Mouse (Mus musculus): ENCODE measurements at regions not wholly inside any gene's neighbourhood (a gene's known extent, or its start where the extent isn't known, plus 50 kb on each side); places are given as distances from the start of the nearest gene placed in this dataset.
"Not testable (repeated sequence)": the region's sequence is repeated elsewhere in the genome, so short reads cannot be mapped to it uniquely, and the experiment has no call there.

- H3K4me3 ChIP-seq (ENCODE audit: low read depth, low read length) = no peak overlapping the region
- H3K27me3 ChIP-seq (ENCODE audit: control insufficient read depth, insufficient read depth, low read length) = no peaks in the 10 kb centered on the region
- H3K4me1 ChIP-seq (ENCODE audit: control insufficient read depth, insufficient read depth, insufficient read length, low read length) = no peaks in the 10 kb centered on the region
- no peak overlapping the region for H3K27ac ChIP-seq (ENCODE audit: insufficient read depth, low read depth, low read length)
- 45% methylated on average over 2 of the region's 2 CpGs for WGBS
- TF ChIP-seq CTCF (IDR thresholded peaks at IDR 0.05; ENCODE audit: extremely low read depth, insufficient read length, insufficient replicate concordance, low read depth, low read length) (no peak), POLR2A (IDR thresholded peaks at IDR 0.05; ENCODE audit: low read depth, low read length) (no peak)
- no peaks in the 10 kb centered on the region for H3K36me3 ChIP-seq (ENCODE audit: control insufficient read depth, insufficient read depth, low read length)
Observed at GRCm38 (mm10) chr12:45287759-45288158, 213.2 kb upstream of the Stxbp6 start.

- Histone ChIP-seq H3K27ac (ENCODE audit: insufficient read depth, low read depth, low read length) (no peak overlapping the region), H3K27me3 (ENCODE audit: control insufficient read depth, insufficient read depth, low read length) (no peaks in the 10 kb centered on the region), H3K4me1 (ENCODE audit: control insufficient read depth, insufficient read depth, insufficient read length, low read length) (no peaks in the 10 kb centered on the region), H3K4me3 (ENCODE audit: low read depth, low read length) (no peak overlapping the region), H3K36me3 (ENCODE audit: control insufficient read depth, insufficient read depth, low read length) (no peaks in the 10 kb centered on the region)
- 92% methylated on average over 5 of the region's 5 CpGs for WGBS
- TF ChIP-seq POLR2A (IDR thresholded peaks at IDR 0.05; ENCODE audit: low read depth, low read length) = no peak
- TF ChIP-seq CTCF (IDR thresholded peaks at IDR 0.05; ENCODE audit: extremely low read depth, insufficient read length, insufficient replicate concordance, low read depth, low read length) = no peak
Observed at GRCm38 (mm10) chr12:45256309-45256708, 181.8 kb upstream of the Stxbp6 start.

- TF ChIP-seq POLR2A (IDR thresholded peaks at IDR 0.05; ENCODE audit: low read depth, low read length) (no peak), CTCF (IDR thresholded peaks at IDR 0.05; ENCODE audit: extremely low read depth, insufficient read length, insufficient replicate concordance, low read depth, low read length) (no peak)
- Histone ChIP-seq H3K36me3 (ENCODE audit: control insufficient read depth, insufficient read depth, low read length) (no peaks in the 10 kb centered on the region), H3K27ac (ENCODE audit: insufficient read depth, low read depth, low read length) (no peak overlapping the region), H3K4me1 (ENCODE audit: control insufficient read depth, insufficient read depth, insufficient read length, low read length) (no peaks in the 10 kb centered on the region), H3K27me3 (ENCODE audit: control insufficient read depth, insufficient read depth, low read length) (no peaks in the 10 kb centered on the region; the same call in 1 of the 2 replicates), H3K4me3 (ENCODE audit: low read depth, low read length) (no peak overlapping the region)
- WGBS = 76% methylated on average over 1 of the region's 1 CpGs
Observed at GRCm38 (mm10) chr12:45211131-45211530, 136.6 kb upstream of the Stxbp6 start.

DNA sequence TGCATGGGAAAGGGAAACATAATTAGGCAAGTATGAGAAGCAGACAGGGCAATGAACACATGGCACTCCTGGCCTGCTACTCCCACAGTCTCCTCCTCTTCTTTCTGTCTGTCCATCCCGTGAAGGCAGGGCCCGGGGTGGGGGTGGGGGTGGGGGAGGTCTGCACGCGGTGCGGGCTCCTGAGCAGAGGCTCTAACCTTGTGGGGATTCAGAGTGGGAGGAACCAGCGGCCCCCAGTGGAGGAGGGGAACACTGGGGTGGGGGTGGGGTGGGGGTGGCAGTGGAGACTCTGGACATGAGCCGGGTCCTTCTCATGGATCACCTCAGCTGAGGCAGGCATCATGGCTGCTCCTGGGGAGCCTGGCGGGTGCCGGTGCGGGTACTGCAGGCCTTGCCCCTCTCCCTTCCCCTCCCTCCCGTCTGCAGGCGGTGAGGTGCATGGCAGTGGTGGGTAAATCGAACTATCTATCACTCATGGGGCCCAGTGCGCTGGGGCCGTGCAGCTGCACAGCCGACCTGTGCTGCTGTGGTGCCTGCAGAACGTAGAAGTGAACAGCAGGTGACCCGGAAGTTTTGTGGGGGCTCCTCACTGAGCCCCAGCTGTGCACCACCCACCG, 120.9 kb upstream of the Stxbp6 start:
- H3K36me3 ChIP-seq (ENCODE audit: control insufficient read depth, insufficient read depth, low read length) = no peaks in the 10 kb centered on the region
- 67% methylated on average over 19 of the region's 19 CpGs for WGBS
- H3K4me3 ChIP-seq (ENCODE audit: low read depth, low read length) = no peak overlapping the region
- no peak overlapping the region for H3K27ac ChIP-seq (ENCODE audit: insufficient read depth, low read depth, low read length)
- no peaks in the 10 kb centered on the region for H3K4me1 ChIP-seq (ENCODE audit: control insufficient read depth, insufficient read depth, insufficient read length, low read length)
- TF ChIP-seq POLR2A (IDR thresholded peaks at IDR 0.05; ENCODE audit: low read depth, low read length) = no peak
- no peak for TF ChIP-seq CTCF (IDR thresholded peaks at IDR 0.05; ENCODE audit: extremely low read depth, insufficient read length, insufficient replicate concordance, low read depth, low read length)
- no peaks in the 10 kb centered on the region for H3K27me3 ChIP-seq (ENCODE audit: control insufficient read depth, insufficient read depth, low read length)

- TF ChIP-seq POLR2A (IDR thresholded peaks at IDR 0.05; ENCODE audit: low read depth, low read length) (no peak), CTCF (IDR thresholded peaks at IDR 0.05; ENCODE audit: extremely low read depth, insufficient read length, insufficient replicate concordance, low read depth, low read length) (no peak)
Observed at GRCm38 (mm10) chr12:45187149-45187548, 112.6 kb upstream of the Stxbp6 start.

GRCm38 (mm10) chr12:45184510-45184909, 110.0 kb upstream of the Stxbp6 start:
- Histone ChIP-seq H3K27ac (ENCODE audit: insufficient read depth, low read depth, low read length) (no peak overlapping the region), H3K27me3 (ENCODE audit: control insufficient read depth, insufficient read depth, low read length) (no peaks in the 10 kb centered on the region), H3K36me3 (ENCODE audit: control insufficient read depth, insufficient read depth, low read length) (no peaks in the 10 kb centered on the region), H3K4me1 (ENCODE audit: control insufficient read depth, insufficient read depth, insufficient read length, low read length) (no peaks in the 10 kb centered on the region), H3K4me3 (ENCODE audit: low read depth, low read length) (no peak overlapping the region)
- WGBS = 75% methylated on average over 3 of the region's 3 CpGs
- TF ChIP-seq CTCF (IDR thresholded peaks at IDR 0.05; ENCODE audit: extremely low read depth, insufficient read length, insufficient replicate concordance, low read depth, low read length) (no peak), POLR2A (IDR thresholded peaks at IDR 0.05; ENCODE audit: low read depth, low read length) (no peak)

More at GRCm38 (mm10) chr12:45187149-45187548, 112.6 kb upstream of the Stxbp6 start:
- Histone ChIP-seq H3K4me3 (ENCODE audit: low read depth, low read length) (no peak overlapping the region), H3K27me3 (ENCODE audit: control insufficient read depth, insufficient read depth, low read length) (no peaks in the 10 kb centered on the region), H3K4me1 (ENCODE audit: control insufficient read depth, insufficient read depth, insufficient read length, low read length) (no peaks in the 10 kb centered on the region), H3K27ac (ENCODE audit: insufficient read depth, low read depth, low read length) (no peak overlapping the region), H3K36me3 (ENCODE audit: control insufficient read depth, insufficient read depth, low read length) (no peaks in the 10 kb centered on the region)
- 12% methylated on average over 6 of the region's 6 CpGs for WGBS

DNA sequence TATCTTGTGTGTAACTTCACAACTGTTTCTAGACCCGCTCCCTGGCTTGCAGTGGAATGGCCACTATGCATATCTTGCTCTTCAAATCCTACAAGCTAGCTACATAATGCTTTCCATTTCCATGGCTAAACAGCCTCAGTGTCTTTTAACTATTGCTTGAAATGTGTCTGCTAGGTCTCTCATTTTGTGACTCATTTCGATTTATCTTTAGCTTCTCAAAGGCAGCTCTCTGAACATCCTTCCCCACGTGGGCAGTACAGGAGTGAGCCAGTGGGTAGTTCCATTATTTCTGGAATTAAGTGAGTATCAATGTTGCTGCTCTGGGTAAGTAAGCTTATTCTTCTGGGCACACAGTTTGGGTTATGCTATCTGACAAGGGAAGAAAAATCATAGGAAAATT, 102.9 kb upstream of the Stxbp6 start:
- no peak overlapping the region for H3K4me3 ChIP-seq (ENCODE audit: low read depth, low read length)
- WGBS = 68% methylated on average over 3 of the region's 3 CpGs

DNA sequence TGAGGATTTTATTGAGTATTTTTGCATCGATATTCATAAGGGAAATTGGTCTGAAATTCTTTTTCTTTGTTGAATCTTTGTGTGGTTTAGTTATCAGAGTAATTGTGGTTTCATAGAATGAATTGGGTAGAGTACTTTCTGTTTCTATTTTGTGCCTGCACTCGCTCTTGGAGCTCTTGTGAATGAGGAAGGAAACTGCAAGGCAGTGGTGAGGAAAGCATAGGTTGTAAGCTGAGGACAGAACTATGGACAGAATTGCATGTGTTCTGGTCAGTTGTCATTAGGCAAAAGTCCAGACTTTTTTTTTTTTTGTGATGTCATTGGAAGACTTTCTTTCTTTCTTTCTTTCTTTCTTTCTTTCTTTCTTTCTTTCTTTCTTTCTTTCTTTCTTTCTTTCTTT, 100.8 kb upstream of the Stxbp6 start:
- not testable (repeated sequence) for H3K27me3 ChIP-seq (ENCODE audit: control insufficient read depth, insufficient read depth, low read length); H3K4me1 ChIP-seq (ENCODE audit: control insufficient read depth, insufficient read depth, insufficient read length, low read length); H3K4me3 ChIP-seq (ENCODE audit: low read depth, low read length); H3K27ac ChIP-seq (ENCODE audit: insufficient read depth, low read depth, low read length); H3K36me3 ChIP-seq (ENCODE audit: control insufficient read depth, insufficient read depth, low read length)
- WGBS = 60% methylated on average over 2 of the region's 2 CpGs

More for the DNA sequence above, 102.9 kb upstream of the Stxbp6 start:
- Histone ChIP-seq H3K27me3 (ENCODE audit: control insufficient read depth, insufficient read depth, low read length) (no peaks in the 10 kb centered on the region), H3K4me1 (ENCODE audit: control insufficient read depth, insufficient read depth, insufficient read length, low read length) (no peaks in the 10 kb centered on the region), H3K27ac (ENCODE audit: insufficient read depth, low read depth, low read length) (no peak overlapping the region), H3K36me3 (ENCODE audit: control insufficient read depth, insufficient read depth, low read length) (no peaks in the 10 kb centered on the region)
- TF ChIP-seq POLR2A (IDR thresholded peaks at IDR 0.05; ENCODE audit: low read depth, low read length) = no peak
- TF ChIP-seq CTCF (IDR thresholded peaks at IDR 0.05; ENCODE audit: extremely low read depth, insufficient read length, insufficient replicate concordance, low read depth, low read length) = no peak
